Mouse (Mus musculus): ENCODE measurements around the gene Strap.

DNA sequence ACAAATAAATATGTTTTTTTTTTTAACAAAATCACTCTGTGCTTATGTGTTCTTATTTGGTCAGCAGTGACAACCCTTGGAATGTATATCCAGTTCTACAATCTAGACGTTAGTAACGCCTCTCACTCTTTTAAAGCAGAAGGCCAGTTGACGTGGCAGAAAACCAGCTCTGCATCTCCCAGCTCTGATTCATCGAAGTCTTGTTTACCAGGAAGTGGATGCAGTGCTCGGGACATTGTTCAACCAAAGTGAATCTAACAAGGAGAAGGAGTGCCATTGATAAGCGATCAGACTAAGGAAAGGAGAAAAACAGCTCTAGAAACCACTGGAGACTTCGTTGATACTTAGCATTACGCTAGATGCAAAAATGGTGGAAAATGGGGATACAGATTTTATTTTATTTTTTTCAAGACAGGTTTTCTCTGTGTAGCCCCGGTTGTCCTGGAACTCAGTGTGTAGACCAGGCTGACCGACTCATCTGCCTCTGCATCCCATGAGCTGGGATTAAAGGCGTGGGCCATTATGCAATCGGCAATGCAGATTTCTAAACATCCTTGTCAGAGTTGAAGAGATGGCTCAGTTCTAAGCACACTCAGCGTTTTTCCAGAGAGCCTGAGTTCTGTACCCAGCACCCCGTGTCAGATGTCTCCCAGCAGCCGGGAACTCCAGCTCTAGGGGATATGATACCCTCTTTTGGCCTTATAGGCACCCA lies 12.5 kb upstream of the Strap start:
- TF ChIP-seq CTCF (IDR thresholded peaks at IDR 0.05; ENCODE audit: low read depth) (no peak), EP300 (IDR thresholded peaks at IDR 0.05; ENCODE audit: low read depth) (no peak)
